Mouse (Mus musculus) duodenum, adult 2 months (tissue): Measurements from ENCODE around the gene Zmynd8. TPM values are rescaled to one million over a fixed set of nuclear protein-coding genes. Genes with fewer than 3 reads are reported as not detected.

ENCODE experiments used
- polyA plus RNA-seq: library from polyadenylated mRNA; depleted of rRNA; stranded (reverse); fragments of >200 nt; gene quantifications from 2 replicates; pipeline ENCODE4 v1.2.3, GENCODE M21; 2012; ENCODE audit warnings: low replicate concordance; rRNA removed

Zmynd8 gene
- polyA plus RNA-seq, result 11.2 and 13.5 TPM in 2 replicates

DNA sequence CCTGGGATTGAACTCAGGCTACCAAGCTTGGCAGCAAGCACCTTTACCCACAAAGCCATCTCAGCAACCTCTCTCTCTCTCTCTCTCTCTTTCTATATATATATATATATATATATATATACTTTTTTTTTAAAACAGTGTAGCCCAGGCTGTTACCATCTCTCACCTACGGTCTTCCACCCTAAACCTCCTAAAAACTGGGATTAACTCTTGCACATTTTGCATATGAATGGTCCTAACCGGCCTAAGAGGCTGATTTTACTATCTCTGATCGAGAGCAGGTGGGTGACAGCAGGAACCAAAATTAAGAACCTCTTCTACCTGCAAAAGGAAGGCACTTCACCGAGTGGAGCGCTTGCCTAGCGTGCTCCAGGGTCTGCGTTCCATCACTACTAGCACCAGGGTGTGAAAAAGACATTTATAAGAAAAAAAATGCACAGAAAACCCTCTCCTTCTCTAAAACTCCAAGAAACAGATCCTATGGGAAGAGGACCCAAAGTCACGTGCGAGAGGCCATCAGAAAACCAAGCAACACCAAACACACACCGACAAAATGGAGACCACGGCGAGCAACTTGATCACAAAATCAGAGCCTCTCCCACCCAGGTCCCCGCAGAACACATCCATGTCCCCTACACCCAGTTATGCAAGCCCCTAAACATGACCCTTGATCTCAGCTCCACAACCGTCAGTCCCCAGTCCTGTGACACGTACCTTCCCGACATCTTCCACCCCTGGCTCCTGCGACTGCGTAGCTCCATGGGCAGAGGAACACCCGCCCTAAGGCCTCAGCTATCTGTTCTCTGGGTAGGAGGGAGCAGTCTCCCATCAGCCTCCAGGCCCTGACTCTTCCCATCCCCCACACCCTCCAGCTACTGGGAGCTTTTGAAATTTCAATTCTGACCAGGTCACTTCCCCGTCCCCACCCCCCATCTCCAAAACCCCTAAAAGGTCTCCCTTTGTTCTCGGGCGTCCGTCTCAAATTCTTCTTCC lies at the start of gene Zmynd8:
Gene Zmynd8, minus strand, starts transcription at position 815 of the 993 bp plus-strand sequence.

Other genes starting within 250 kb of the Zmynd8 start
- gene Ncoa3, start 93.6 kb upstream of the Zmynd8 start, polyA plus RNA-seq, result 13.4 and 22.1 TPM in 2 replicates